Mouse (Mus musculus) midbrain, embryonic 12.5 days (tissue): ENCODE data around the gene 1700092M07Rik. TPM values are rescaled to one million over a fixed set of nuclear protein-coding genes. Genes with fewer than 3 reads are reported as not detected.
"Not testable (repeated sequence)": the region's sequence is repeated elsewhere in the genome, so short reads cannot be mapped to it uniquely, and the experiment has no call there.

Experiments
- ATAC-seq: fragments of 200-750 bp; cut with Nextera tagmentation; 2 replicates; pipeline ENCODE4 v1.8.0; 2017; ENCODE audit warnings: low read depth, moderate TSS enrichment, moderate library complexity; ENCODE audit not compliant: low FRiP score
- H3K27ac ChIP-seq: fragments of 300-500 bp; sonication (generic); replicated peaks from 2 replicates; pipeline ENCODE4 v1.5.1; 2016; ENCODE audit warnings: mild to moderate bottlenecking
- H3K27me3 ChIP-seq: fragments of 300-500 bp; sonication (generic); 2 replicates; pipeline ENCODE4 v1.6.1; 2016; ENCODE audit warnings: mild to moderate bottlenecking
- H3K36me3 ChIP-seq: fragments of 300-500 bp; sonication (generic); 2 replicates; pipeline ENCODE4 v1.6.1; 2016
- H3K4me1 ChIP-seq: fragments of 300-500 bp; sonication (generic); 2 replicates; pipeline ENCODE4 v1.6.1; 2016
- H3K4me2 ChIP-seq: fragments of 300-500 bp; sonication (generic); replicated peaks from 2 replicates; pipeline ENCODE4 v1.6.1; 2016; ENCODE audit warnings: mild to moderate bottlenecking, moderate library complexity
- H3K4me3 ChIP-seq: fragments of 300-500 bp; sonication (generic); 2 replicates; pipeline ENCODE4 v1.5.1; 2016; ENCODE audit warnings: mild to moderate bottlenecking
- H3K9ac ChIP-seq: fragments of 300-500 bp; sonication (generic); replicated peaks from 2 replicates; pipeline ENCODE4 v1.6.1; 2016; ENCODE audit warnings: mild to moderate bottlenecking, moderate library complexity
- H3K9me3 ChIP-seq: fragments of 300-500 bp; sonication (generic); 2 replicates; pipeline ENCODE4 v1.6.1; 2016; ENCODE audit warnings: mild to moderate bottlenecking
- WGBS: fragments of 180-500 bp; shearing (Covaris S2); methylation state at CpG from one replicate; pipeline ENCODE4 v1.1.7; 2016; 5-methylcytosine and 5-hydroxymethylcytosine counted together
- polyA plus RNA-seq: library from polyadenylated mRNA; unstranded; fragments of >200 nt; fragmentation: Nextera tagmentation; extraction: Ambion mirVana; gene quantifications from 2 replicates; pipeline ENCODE4 v1.2.1, GENCODE M21; 2016

Gene 1700092M07Rik
- polyA plus RNA-seq, 1 experiment from 2014 or later, result 4.5 TPM

- Histone ChIP-seq H3K9ac (no peak overlapping the region), H3K27ac (no peak overlapping the region), H3K9me3 (no peaks in the 10 kb centered on the region), H3K4me1 (peaks cover 30% of the 10 kb centered on the region), H3K4me3 (no peak overlapping the region), H3K4me2 (0 out of 2 replicates have a peak overlapping the region, but pooled peaks have one; percentile 5), H3K27me3 (no peaks in the 10 kb centered on the region), H3K36me3 (peaks cover 21% of the 10 kb centered on the region)
- 83% methylated on average over 1 of the region's 1 CpGs for WGBS
- ATAC-seq, result no peak
These were observed 19.1 kb upstream of the 1700092M07Rik start for GRCm38 (mm10) chr19:8721378-8721777.

- Histone ChIP-seq H3K9me3 (no peaks in the 10 kb centered on the region), H3K27ac (no peak overlapping the region; the same call in 1 of the 2 replicates), H3K9ac (peak overlapping the region; percentile 82; the same call in 1 of the 2 replicates), H3K4me3 (peak overlapping the region; percentile 82), H3K4me2 (peak overlapping the region; percentile 78), H3K4me1 (peaks cover 33% of the 10 kb centered on the region), H3K36me3 (peaks cover 22% of the 10 kb centered on the region), H3K27me3 (no peaks in the 10 kb centered on the region)
- 59% methylated on average over 4 of the region's 4 CpGs for WGBS
- ATAC-seq, result no peak
These were observed 18.5 kb upstream of the 1700092M07Rik start for GRCm38 (mm10) chr19:8722021-8722420.

GRCm38 (mm10) chr19:8722559-8722906 is 18.0 kb upstream of the 1700092M07Rik start:
- peaks cover 33% of the 10 kb centered on the region for H3K4me1 ChIP-seq
- H3K9me3 ChIP-seq, result no peaks in the 10 kb centered on the region
- WGBS, result 1% methylated on average over 5 of the region's 5 CpGs
- H3K27me3 ChIP-seq, result no peaks in the 10 kb centered on the region
- peaks cover 22% of the 10 kb centered on the region for H3K36me3 ChIP-seq
- peak; percentile 7; the same call in 1 of the 2 replicates for ATAC-seq
- peak overlapping the region; percentile 93 for H3K27ac ChIP-seq
- H3K4me2 ChIP-seq, result peak overlapping the region; percentile 78
- peak overlapping the region; percentile 82 for H3K9ac ChIP-seq
- peak overlapping the region; percentile 82 for H3K4me3 ChIP-seq

- peak within 1 kb of the TSS; percentile 96 for H3K9ac ChIP-seq
- peaks cover 22% of the 10 kb centered on the region for H3K36me3 ChIP-seq
- H3K9me3 ChIP-seq, result no peaks in the 10 kb centered on the region
- peak within 1 kb of the TSS; percentile 93 for H3K27ac ChIP-seq
- WGBS, result under 1% methylated on average over 50 of the region's 50 CpGs
- peak within 1 kb of the TSS; percentile 78 for H3K4me2 ChIP-seq
- no peaks in the 10 kb centered on the region for H3K27me3 ChIP-seq
- peak; percentile 96 for ATAC-seq
- H3K4me1 ChIP-seq, result peaks cover 33% of the 10 kb centered on the region
- peak within 1 kb of the TSS; percentile 82 for H3K4me3 ChIP-seq
These were observed 17.5 kb upstream of the 1700092M07Rik start, which contains the start of gene Slc3a2 for GRCm38 (mm10) chr19:8722907-8723573. Gene Slc3a2 (minus strand): TSS chr19:8723369.

- Histone ChIP-seq H3K27ac (peak overlapping the region; percentile 78), H3K4me3 (peak overlapping the region; percentile 82), H3K9me3 (no peaks in the 10 kb centered on the region), H3K27me3 (no peaks in the 10 kb centered on the region), H3K4me2 (peak overlapping the region; percentile 78), H3K4me1 (peaks cover 33% of the 10 kb centered on the region), H3K9ac (peak overlapping the region; percentile 96), H3K36me3 (peaks cover 22% of the 10 kb centered on the region)
- ATAC-seq, result no peak
- under 1% methylated on average over 20 of the region's 20 CpGs for whole genome bisulfite sequencing
These were observed 16.8 kb upstream of the 1700092M07Rik start for GRCm38 (mm10) chr19:8723574-8724346.

GRCm38 (mm10) chr19:8724392-8724791 is 16.1 kb upstream of the 1700092M07Rik start:
- Histone ChIP-seq H3K4me2 (peak overlapping the region; percentile 78), H3K4me1 (peaks cover 33% of the 10 kb centered on the region), H3K9me3 (no peaks in the 10 kb centered on the region), H3K4me3 (peak overlapping the region; percentile 82), H3K9ac (peak overlapping the region; percentile 96), H3K27me3 (no peaks in the 10 kb centered on the region), H3K36me3 (peaks cover 22% of the 10 kb centered on the region), H3K27ac (peak overlapping the region; percentile 78)
- no peak for ATAC-seq
- WGBS, result 1% methylated on average over 2 of the region's 2 CpGs

- Histone ChIP-seq H3K36me3 (peaks cover 22% of the 10 kb centered on the region), H3K9me3 (no peaks in the 10 kb centered on the region), H3K27me3 (no peaks in the 10 kb centered on the region), H3K27ac (no peak overlapping the region), H3K4me2 (peak overlapping the region; percentile 78), H3K9ac (peak overlapping the region; percentile 96), H3K4me3 (peak overlapping the region; percentile 82), H3K4me1 (peaks cover 33% of the 10 kb centered on the region)
- no peak for ATAC-seq
- 61% methylated on average over 4 of the region's 4 CpGs for WGBS
These were observed 15.4 kb upstream of the 1700092M07Rik start for GRCm38 (mm10) chr19:8725081-8725613.

GRCm38 (mm10) chr19:8726609-8727390 is 13.7 kb upstream of the 1700092M07Rik start:
- ATAC-seq, result no peak
- Histone ChIP-seq H3K9me3 (no peaks in the 10 kb centered on the region), H3K27me3 (no peaks in the 10 kb centered on the region), H3K4me3 (no peak overlapping the region), H3K36me3 (peaks cover 22% of the 10 kb centered on the region), H3K4me1 (peaks cover 30% of the 10 kb centered on the region), H3K27ac (no peak overlapping the region), H3K9ac (no peak overlapping the region), H3K4me2 (no peak overlapping the region)
- 21% methylated on average over 3 of the region's 3 CpGs for WGBS

GRCm38 (mm10) chr19:8727495-8728114 is 12.9 kb upstream of the 1700092M07Rik start:
- no peak for ATAC-seq
- Histone ChIP-seq H3K27me3 (no peaks in the 10 kb centered on the region), H3K4me2 (no peak overlapping the region), H3K4me1 (peaks cover 22% of the 10 kb centered on the region), H3K27ac (0 out of 2 replicates have a peak overlapping the region, but pooled peaks have one; percentile 25), H3K36me3 (peaks cover 22% of the 10 kb centered on the region), H3K9me3 (no peaks in the 10 kb centered on the region), H3K4me3 (no peak overlapping the region), H3K9ac (no peak overlapping the region)
- 28% methylated on average over 5 of the region's 5 CpGs for WGBS

- not testable (repeated sequence) for H3K4me2 ChIP-seq, H3K9ac ChIP-seq, H3K4me3 ChIP-seq, H3K27ac ChIP-seq, H3K9me3 ChIP-seq, ATAC-seq, H3K27me3 ChIP-seq
- WGBS, result 49% methylated on average over 3 of the region's 3 CpGs
- peaks cover 22% of the 10 kb centered on the region for H3K4me1 ChIP-seq
- H3K36me3 ChIP-seq, result peaks cover 22% of the 10 kb centered on the region
These were observed 12.0 kb upstream of the 1700092M07Rik start for GRCm38 (mm10) chr19:8728335-8729099.
